Mouse (Mus musculus) neural tube, embryonic 13.5 days (tissue): ENCODE data around the gene Eva1a. TPM values are rescaled to one million over a fixed set of nuclear protein-coding genes. Genes with fewer than 3 reads are reported as not detected.
A peak's percentile ranks its signal among the peaks of the same experiment; 100 is the strongest.

Experiments used
- ATAC-seq: fragments of 200-750 bp; cut with Nextera tagmentation; 2 replicates; pipeline ENCODE4 v1.8.0; 2017; ENCODE audit warnings: low read depth, mild to moderate bottlenecking, moderate TSS enrichment, moderate library complexity
- H3K27ac ChIP-seq: fragments of 300-500 bp; sonication (generic); replicated peaks from 2 replicates; pipeline ENCODE4 v1.5.1; 2015; ENCODE audit warnings: moderate library complexity, mild to moderate bottlenecking, inconsistent platforms
- H3K27me3 ChIP-seq: fragments of 300-500 bp; sonication (generic); 2 replicates; pipeline ENCODE4 v1.6.1; 2015; ENCODE audit warnings: mild to moderate bottlenecking, inconsistent platforms
- H3K36me3 ChIP-seq: fragments of 300-500 bp; sonication (generic); 2 replicates; pipeline ENCODE4 v1.6.1; 2015; ENCODE audit warnings: mild to moderate bottlenecking, inconsistent platforms
- H3K4me1 ChIP-seq: fragments of 300-500 bp; sonication (generic); replicated peaks from 2 replicates; pipeline ENCODE4 v1.6.1; 2015; ENCODE audit warnings: inconsistent platforms
- H3K4me2 ChIP-seq: fragments of 300-500 bp; sonication (generic); 2 replicates; pipeline ENCODE4 v1.6.1; 2015; ENCODE audit warnings: inconsistent platforms, mild to moderate bottlenecking, moderate library complexity
- H3K4me3 ChIP-seq: fragments of 300-500 bp; sonication (generic); 2 replicates; pipeline ENCODE4 v1.5.1; 2015; ENCODE audit warnings: mild to moderate bottlenecking, inconsistent platforms
- H3K9ac ChIP-seq: fragments of 300-500 bp; sonication (generic); 2 replicates; pipeline ENCODE4 v1.6.1; 2015; ENCODE audit warnings: moderate library complexity, mild to moderate bottlenecking, inconsistent platforms
- H3K9me3 ChIP-seq: fragments of 300-500 bp; sonication (generic); 2 replicates; pipeline ENCODE4 v1.6.1; 2016; ENCODE audit warnings: inconsistent platforms
- WGBS: fragments of 180-500 bp; shearing (Covaris S2); methylation state at CpG from one replicate; pipeline ENCODE4 v1.1.7; 2015; 5-methylcytosine and 5-hydroxymethylcytosine counted together
- polyA plus RNA-seq: library from polyadenylated mRNA; unstranded; fragments of >200 nt; fragmentation: Nextera tagmentation; extraction: Ambion mirVana; gene quantifications from 2 replicates; pipeline ENCODE4 v1.2.1, GENCODE M21; 2015

Eva1a gene
- polyA plus RNA-seq, 1 experiment from 2014 or later, result 1.2 TPM

DNA sequence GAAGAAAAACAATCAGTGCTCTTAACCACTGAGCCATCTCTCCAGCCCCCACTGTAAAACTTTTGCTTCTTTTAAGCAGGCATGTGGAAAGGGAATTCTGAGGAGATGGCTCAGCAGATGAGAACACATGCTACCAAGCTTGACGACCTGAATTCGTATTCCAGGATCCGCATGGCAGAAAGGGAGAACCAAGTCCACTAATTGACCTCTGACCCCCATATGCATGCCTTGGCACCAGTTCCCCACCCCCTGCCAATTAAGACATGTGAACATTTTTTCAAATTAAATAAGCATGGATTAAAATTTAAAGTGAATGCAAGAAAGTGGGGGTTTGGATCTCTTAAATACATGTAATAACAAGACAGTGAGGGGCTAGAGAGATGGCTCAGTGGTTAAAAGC lies 32.7 kb downstream of the Eva1a start:
- Histone ChIP-seq H3K9me3 (no peaks in the 10 kb centered on the region), H3K27me3 (no peaks in the 10 kb centered on the region), H3K4me3 (no peak overlapping the region), H3K27ac (no peak overlapping the region), H3K4me2 (no peak overlapping the region), H3K4me1 (no peaks in the 10 kb centered on the region), H3K36me3 (no peaks in the 10 kb centered on the region), H3K9ac (no peak overlapping the region)
- WGBS, result 87% methylated on average over 3 of the region's 3 CpGs
- no peak for ATAC-seq

DNA sequence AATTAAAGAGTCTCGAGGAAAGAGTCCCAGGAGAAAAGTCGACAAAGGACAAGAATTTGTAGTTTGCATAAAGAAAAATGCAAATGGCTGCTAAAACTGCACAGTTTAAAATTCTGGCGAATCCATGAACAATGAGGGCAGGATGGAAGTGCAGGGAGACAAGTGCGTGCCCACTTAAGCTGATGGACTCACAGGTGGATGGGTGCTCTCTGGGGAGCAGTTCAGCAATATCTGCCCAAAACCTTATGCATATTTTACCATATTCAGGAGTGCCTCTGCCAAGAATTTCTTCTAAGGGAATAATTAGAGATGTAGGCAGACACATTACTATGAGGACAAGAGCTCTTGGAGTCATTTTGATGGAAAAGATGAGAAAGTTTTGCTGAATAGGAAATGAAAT lies 35.5 kb downstream of the Eva1a start:
- H3K27me3 ChIP-seq, result no peaks in the 10 kb centered on the region
- no peaks in the 10 kb centered on the region for H3K4me1 ChIP-seq
- H3K36me3 ChIP-seq, result no peaks in the 10 kb centered on the region
- ATAC-seq, result no peak
- H3K4me3 ChIP-seq, result no peak overlapping the region
- WGBS, result 73% methylated on average over 4 of the region's 4 CpGs
- no peaks in the 10 kb centered on the region for H3K9me3 ChIP-seq
- no peak overlapping the region for H3K9ac ChIP-seq
- no peak overlapping the region for H3K27ac ChIP-seq
- no peak overlapping the region for H3K4me2 ChIP-seq

DNA sequence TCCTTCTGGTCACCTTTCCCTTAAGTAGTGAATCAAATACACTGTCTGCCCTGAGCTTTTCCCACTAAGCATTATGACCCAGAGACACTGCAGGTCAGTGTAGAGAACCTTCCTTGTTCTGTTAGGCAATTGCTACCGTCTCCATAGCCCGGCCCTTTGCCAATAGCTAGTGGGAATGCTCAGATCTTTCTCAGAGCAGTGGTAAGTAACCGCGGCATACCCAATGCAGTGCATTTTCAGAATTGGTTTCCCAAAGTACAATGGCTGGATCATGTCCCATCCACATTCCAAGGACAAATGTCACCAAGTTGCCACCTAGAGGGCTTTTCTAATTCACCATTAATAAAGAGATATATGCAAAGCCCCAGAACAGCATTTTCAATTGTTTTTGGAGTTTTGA lies 38.0 kb downstream of the Eva1a start:
- H3K4me2 ChIP-seq, result no peak overlapping the region
- H3K27me3 ChIP-seq, result no peaks in the 10 kb centered on the region
- H3K27ac ChIP-seq, result no peak overlapping the region
- H3K36me3 ChIP-seq, result no peaks in the 10 kb centered on the region
- no peak overlapping the region for H3K9ac ChIP-seq
- no peak overlapping the region for H3K4me3 ChIP-seq
- H3K4me1 ChIP-seq, result no peaks in the 10 kb centered on the region
- no peak for ATAC-seq
- WGBS, result 93% methylated on average over 4 of the region's 4 CpGs
- no peaks in the 10 kb centered on the region for H3K9me3 ChIP-seq

DNA sequence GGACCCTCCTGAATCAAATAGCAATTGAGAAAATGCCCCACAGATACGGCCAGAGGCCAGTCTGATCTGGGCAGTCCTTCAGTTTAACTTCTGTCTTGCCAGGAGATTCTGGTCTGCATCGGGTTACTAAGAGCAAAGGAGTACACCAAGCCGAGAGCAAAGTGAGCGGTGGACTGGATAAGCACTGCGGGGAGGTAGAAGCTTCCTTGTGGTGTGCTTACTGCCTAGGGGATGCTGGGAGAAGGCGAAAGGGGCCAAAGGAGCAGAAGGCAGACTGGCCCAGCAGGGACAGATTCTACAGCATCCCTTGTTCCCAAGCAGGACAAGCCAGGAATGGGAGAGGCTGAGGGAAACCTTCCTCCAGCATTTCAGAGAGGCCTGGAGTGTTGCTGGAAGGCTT lies 42.8 kb downstream of the Eva1a start:
- Histone ChIP-seq H3K9ac (no peak overlapping the region), H3K36me3 (no peaks in the 10 kb centered on the region), H3K27me3 (no peaks in the 10 kb centered on the region), H3K4me1 (no peaks in the 10 kb centered on the region), H3K9me3 (no peaks in the 10 kb centered on the region), H3K4me2 (no peak overlapping the region), H3K27ac (no peak overlapping the region), H3K4me3 (no peak overlapping the region)
- 82% methylated on average over 6 of the region's 6 CpGs for WGBS
- ATAC-seq, result no peak

DNA sequence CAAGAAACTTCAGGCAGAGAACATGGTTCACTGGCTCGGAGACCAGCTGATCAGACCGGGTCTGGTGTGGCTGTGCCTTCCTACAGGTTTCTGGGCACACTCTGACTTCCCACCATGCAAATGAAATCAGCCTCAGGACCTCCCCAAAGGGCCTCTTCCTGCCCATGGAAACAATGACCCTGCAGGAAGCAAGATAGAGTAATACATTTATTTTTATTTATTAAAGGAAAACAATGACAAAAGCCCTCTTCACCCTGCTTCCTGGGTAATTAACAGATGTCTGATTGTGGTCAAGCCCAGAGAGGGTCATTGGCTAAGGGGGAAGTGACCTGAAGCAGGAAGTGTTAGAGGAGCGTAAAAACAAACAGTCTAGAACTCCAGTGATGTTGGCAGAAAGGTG lies 43.4 kb downstream of the Eva1a start:
- Histone ChIP-seq H3K4me2 (no peak overlapping the region), H3K36me3 (no peaks in the 10 kb centered on the region), H3K27me3 (no peaks in the 10 kb centered on the region), H3K9me3 (no peaks in the 10 kb centered on the region), H3K4me3 (no peak overlapping the region), H3K27ac (no peak overlapping the region), H3K9ac (no peak overlapping the region), H3K4me1 (no peaks in the 10 kb centered on the region)
- 71% methylated on average over 3 of the region's 3 CpGs for WGBS
- ATAC-seq, result no peak

DNA sequence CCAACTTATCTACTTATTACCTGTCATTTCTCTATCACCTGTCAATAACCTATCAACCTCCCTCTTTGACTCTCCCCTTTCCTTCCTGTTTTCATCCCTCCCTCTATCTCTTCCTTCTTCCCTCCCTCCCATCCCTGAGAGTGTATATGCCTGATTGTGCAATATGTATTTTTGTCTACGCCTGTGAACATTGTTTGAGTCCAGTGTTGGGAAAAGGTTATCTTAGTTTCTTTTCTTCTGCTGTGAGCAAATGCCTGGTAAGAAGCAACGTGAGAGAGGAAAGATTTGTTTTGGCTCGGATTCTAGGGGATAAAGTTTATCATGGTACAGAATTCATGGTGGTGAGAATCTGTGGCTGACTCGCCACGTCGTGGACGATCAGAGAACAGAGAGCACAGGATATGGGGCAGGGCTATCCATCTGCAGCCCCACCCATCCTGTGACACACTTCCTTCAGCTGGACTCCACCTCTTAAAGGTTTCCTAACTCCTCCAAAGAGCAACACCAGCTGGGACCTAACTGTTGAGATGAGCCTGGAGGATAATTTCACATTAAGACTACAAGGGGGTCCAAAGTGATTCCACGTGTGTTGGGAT lies 44.6 kb downstream of the Eva1a start:
- ATAC-seq, result no peak
- H3K4me3 ChIP-seq, result no peak overlapping the region
- H3K36me3 ChIP-seq, result no peaks in the 10 kb centered on the region
- no peak overlapping the region for H3K9ac ChIP-seq
- H3K4me2 ChIP-seq, result no peak overlapping the region
- H3K27ac ChIP-seq, result no peak overlapping the region
- H3K4me1 ChIP-seq, result no peaks in the 10 kb centered on the region
- H3K27me3 ChIP-seq, result peaks cover 3% of the 10 kb centered on the region; the same call in 1 of the 2 replicates
- WGBS, result 90% methylated on average over 8 of the region's 8 CpGs
- H3K9me3 ChIP-seq, result no peaks in the 10 kb centered on the region

DNA sequence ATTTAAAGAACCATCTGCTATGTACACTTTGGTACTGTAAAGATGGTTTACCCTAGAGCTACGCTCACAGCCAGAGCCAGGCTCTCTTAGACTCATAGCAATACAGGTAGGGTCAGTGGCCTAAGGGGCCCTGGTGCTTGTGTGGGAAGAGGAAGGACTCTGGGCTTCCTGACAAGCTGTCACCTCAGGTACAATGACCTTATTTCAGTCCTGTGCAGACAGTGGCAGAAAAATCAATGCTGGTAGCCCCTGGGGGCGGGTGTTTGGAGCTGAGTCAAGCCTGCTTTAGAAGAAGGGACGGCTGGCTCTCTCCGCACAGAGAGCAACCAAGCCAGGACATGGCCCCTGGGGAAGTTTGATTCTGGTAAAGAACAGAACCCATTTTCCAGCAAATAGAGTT lies 47.3 kb downstream of the Eva1a start:
- H3K4me1 ChIP-seq, result peaks cover 11% of the 10 kb centered on the region; the same call in 1 of the 2 replicates
- H3K4me3 ChIP-seq, result no peak overlapping the region
- no peak overlapping the region for H3K4me2 ChIP-seq
- 80% methylated on average over 4 of the region's 4 CpGs for WGBS
- H3K36me3 ChIP-seq, result no peaks in the 10 kb centered on the region
- ATAC-seq, result no peak
- H3K9ac ChIP-seq, result no peak overlapping the region
- H3K27ac ChIP-seq, result no peak overlapping the region
- peaks cover 22% of the 10 kb centered on the region for H3K27me3 ChIP-seq
- no peaks in the 10 kb centered on the region for H3K9me3 ChIP-seq

DNA sequence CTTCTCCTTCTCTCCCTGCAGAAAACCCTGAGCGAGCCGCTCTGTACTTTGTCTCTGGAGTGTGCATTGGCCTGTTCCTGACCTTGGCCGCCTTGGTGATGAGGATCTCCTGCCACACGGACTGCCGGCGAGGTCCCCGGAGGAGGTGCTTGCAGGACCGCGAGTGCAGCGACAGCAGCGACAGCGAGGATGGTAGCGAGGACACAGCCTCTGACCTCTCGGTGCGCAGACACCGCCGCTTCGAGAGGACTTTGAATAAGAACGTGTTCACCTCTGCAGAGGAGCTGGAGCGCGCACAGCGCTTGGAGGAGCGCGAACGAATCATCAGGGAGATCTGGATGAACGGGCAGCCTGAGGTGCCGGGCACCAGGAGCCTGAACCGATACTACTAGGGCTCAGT lies 50.9 kb downstream of the Eva1a start:
- peak overlapping the region; percentile 66 for H3K9ac ChIP-seq
- H3K36me3 ChIP-seq, result no peaks in the 10 kb centered on the region
- under 1% methylated on average over 28 of the region's 28 CpGs for WGBS
- ATAC-seq, result 0 out of 2 replicates have a peak, but pooled peaks have one; percentile 40
- H3K27me3 ChIP-seq, result peaks cover 27% of the 10 kb centered on the region
- H3K9me3 ChIP-seq, result no peaks in the 10 kb centered on the region
- peak overlapping the region; percentile 74 for H3K4me2 ChIP-seq
- H3K4me3 ChIP-seq, result peak overlapping the region; percentile 39
- peaks cover 11% of the 10 kb centered on the region; the same call in 1 of the 2 replicates for H3K4me1 ChIP-seq
- H3K27ac ChIP-seq, result no peak overlapping the region

DNA sequence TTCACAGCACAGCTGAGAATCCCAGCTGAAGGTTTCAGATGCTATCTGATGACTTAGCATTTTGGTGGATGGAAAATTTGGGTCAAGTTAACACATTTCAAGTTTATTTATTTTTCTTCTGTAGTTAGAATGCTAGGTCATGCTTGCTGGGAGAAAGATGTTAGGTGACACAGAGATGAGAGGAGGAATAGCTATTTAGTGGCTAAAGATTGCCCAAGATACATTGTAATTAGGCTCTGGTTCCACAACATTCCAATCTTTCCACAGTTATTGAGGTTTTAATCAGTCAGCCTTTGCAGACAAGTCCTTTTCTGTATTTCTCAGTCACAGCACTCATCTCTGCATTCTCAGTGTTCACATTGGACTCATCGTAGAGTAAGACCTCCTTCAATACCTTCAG lies 56.9 kb downstream of the Eva1a start:
- ATAC-seq, result no peak

DNA sequence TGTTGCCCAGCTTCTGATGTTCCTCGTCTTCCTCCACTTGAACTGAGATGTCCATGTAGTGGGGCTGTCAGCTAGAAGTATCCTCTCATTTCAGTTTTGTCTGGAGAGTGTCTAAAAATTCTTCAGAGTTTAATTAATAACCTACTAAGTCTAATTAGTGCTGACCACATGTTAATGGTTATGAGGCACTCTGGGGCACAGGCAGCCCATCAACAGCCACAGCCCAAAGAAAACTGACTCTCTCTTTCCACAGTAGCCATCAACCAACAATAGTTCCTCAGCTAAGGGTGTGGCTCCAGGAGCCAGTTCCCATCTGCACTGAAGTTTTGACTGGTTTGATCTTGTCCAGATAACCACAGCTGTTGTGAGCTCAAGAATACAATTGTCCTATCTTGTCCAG lies 57.6 kb downstream of the Eva1a start:
- H3K9me3 ChIP-seq, result no peaks in the 10 kb centered on the region
- no peaks in the 10 kb centered on the region for H3K4me1 ChIP-seq
- H3K4me2 ChIP-seq, result no peak overlapping the region
- no peak overlapping the region for H3K4me3 ChIP-seq
- H3K9ac ChIP-seq, result no peak overlapping the region
- peaks cover 2% of the 10 kb centered on the region; the same call in 1 of the 2 replicates for H3K27me3 ChIP-seq
- no peak overlapping the region for H3K27ac ChIP-seq
- WGBS, result 91% methylated on average over 1 of the region's 1 CpGs
- ATAC-seq, result no peak
- no peaks in the 10 kb centered on the region for H3K36me3 ChIP-seq

More for the DNA sequence above, 56.9 kb downstream of the Eva1a start:
- no peaks in the 10 kb centered on the region for H3K4me1 ChIP-seq
- no peak overlapping the region for H3K4me2 ChIP-seq
- no peaks in the 10 kb centered on the region for H3K36me3 ChIP-seq
- H3K9me3 ChIP-seq, result no peaks in the 10 kb centered on the region
- no peak overlapping the region for H3K9ac ChIP-seq
- peaks cover 6% of the 10 kb centered on the region; the same call in 1 of the 2 replicates for H3K27me3 ChIP-seq
- H3K27ac ChIP-seq, result no peak overlapping the region
- 95% methylated on average over 1 of the region's 1 CpGs for WGBS
- H3K4me3 ChIP-seq, result no peak overlapping the region

DNA sequence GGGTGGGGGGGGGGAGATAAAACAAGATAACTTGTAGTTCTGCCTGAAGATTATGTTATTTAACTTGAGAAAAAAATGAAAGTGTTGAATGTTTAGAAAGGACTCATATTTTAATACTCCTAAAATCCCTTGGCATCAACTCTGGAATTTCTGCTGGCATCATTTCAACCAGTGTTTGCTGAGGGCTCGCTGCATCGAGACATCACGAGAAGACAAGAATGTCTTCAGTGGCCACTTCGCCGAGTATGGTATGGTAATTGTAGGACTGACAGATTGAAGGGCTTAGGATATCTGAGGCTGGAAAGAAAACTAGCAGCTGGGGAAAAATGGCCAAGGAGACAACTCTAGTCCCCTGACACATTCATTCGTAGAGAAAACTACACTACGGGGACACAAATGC lies 69.6 kb downstream of the Eva1a start:
- Histone ChIP-seq H3K27me3 (no peaks in the 10 kb centered on the region), H3K9ac (no peak overlapping the region), H3K9me3 (no peaks in the 10 kb centered on the region), H3K27ac (no peak overlapping the region), H3K4me3 (no peak overlapping the region), H3K36me3 (no peaks in the 10 kb centered on the region), H3K4me1 (no peaks in the 10 kb centered on the region), H3K4me2 (no peak overlapping the region)
- no peak for ATAC-seq
- WGBS, result 85% methylated on average over 7 of the region's 7 CpGs

DNA sequence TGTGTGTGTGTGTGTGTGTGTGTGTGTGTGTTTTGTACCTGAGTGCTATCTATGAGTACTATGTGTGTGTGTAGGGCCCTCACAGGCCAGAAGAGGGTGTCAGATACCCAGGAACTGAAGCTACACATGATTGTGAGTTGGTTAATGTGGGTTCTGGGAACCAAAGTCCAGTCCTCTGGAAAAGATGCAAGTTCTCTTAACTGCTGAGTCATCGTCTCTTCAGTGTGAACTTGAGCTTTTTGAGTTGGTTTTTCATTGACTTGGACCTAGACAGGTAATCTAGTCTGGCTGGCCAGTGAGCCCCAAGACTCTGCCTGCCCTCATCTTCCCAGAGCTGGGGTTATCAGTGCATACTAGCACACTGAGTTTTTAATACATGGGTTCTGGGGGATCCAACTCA lies 70.3 kb downstream of the Eva1a start:
- Histone ChIP-seq H3K27ac (no peak overlapping the region), H3K9ac (no peak overlapping the region), H3K36me3 (no peaks in the 10 kb centered on the region), H3K9me3 (no peaks in the 10 kb centered on the region), H3K4me1 (no peaks in the 10 kb centered on the region), H3K4me2 (no peak overlapping the region), H3K4me3 (no peak overlapping the region), H3K27me3 (no peaks in the 10 kb centered on the region)
- WGBS, result 97% methylated on average over 1 of the region's 1 CpGs
- ATAC-seq, result no peak

DNA sequence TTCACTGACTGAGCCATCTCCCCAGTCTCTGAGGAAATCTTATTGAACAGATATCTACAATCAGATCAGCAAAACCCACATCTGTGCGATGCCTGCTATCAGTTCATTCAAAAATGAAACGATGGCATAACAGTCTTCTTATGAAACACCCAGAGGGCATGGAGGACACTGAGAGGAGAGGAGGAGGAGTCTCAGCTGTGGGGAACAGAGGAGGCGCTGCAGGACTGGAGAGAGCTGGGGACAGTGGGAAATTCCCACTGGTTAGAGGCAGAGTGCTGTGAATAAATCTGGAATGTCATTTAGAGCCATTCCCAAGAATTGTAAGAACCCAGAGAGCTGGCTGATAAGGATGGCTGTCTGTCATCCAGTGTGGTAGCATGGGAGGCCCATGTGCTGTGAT lies 70.7 kb downstream of the Eva1a start:
- no peak overlapping the region for H3K4me3 ChIP-seq
- H3K4me1 ChIP-seq, result no peaks in the 10 kb centered on the region
- no peak overlapping the region for H3K9ac ChIP-seq
- ATAC-seq, result no peak
- 74% methylated on average over 3 of the region's 3 CpGs for WGBS
- no peaks in the 10 kb centered on the region for H3K9me3 ChIP-seq
- H3K36me3 ChIP-seq, result no peaks in the 10 kb centered on the region
- H3K4me2 ChIP-seq, result no peak overlapping the region
- H3K27me3 ChIP-seq, result no peaks in the 10 kb centered on the region
- H3K27ac ChIP-seq, result no peak overlapping the region
